Mouse (Mus musculus) cerebellum, adult 8-10 months (tissue): ENCODE data around the gene Gimap3.

Source experiments
- DNase-seq: peaks from one replicate; pipeline ENCODE4 v3.0.0; 2022

The Gimap3 gene

DNA sequence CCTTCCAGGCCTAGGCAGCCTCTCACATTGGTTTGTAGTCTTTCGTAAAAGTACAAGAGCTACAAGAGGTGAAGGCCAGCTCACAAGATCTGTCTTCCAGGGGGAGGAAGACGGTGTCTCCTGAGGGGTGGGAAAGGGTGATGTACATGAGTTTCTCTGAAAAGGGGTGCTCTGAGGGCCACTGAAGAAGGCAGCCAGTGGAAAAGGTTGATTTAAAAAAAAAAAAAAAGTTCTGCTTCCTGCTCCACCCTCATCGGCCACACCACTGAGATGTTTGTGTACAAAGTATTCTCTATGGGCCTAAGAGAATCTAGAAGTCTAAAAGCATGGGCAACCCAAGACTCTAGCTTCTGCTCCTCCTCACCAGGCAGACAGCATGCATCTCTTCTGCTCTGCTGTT lies at the start of gene Gimap3:
Gene Gimap3, minus strand, starts transcription at position 156 of the 400 bp plus-strand sequence.
- DNase-seq, result no peak

DNA sequence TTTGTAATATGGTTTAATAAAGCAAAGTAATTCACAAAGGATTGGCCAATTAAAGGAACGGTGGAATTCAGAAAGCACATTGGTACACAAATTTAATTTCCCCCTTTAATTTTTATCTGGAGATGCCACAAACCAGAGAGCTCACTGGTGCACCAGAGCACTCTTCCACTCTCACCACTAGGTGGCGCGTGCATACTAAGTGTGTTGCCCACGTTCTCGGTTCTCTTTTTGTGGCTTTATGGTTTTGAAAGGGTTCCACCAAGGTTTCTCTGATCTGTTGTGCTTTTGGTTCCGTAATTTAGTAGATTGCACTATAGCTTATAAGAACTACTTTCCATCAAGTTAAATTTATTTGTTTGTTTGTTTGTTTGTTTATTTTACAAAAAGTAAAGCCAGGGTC lies 47.2 kb upstream of the Gimap3 start:
- peak; percentile 39 for DNase-seq

DNA sequence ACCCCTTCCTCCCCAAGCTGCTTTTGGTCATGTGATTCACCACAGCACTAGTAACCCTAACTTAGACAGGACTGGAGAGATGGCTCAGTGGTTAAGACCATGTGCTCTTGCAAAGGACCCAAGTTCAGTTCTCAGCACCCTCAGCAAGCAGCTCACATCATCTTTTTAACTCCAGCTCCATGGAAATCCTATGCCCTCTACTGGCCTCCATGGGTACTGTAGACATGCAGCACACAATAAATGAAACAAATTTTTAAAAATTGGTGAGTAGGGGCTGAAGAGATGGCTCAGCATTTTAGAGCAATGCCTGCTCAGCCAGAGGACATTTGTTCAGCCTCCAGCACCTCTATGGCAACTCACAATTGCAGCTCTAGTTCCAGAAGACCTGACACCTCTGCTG lies 44.4 kb upstream of the Gimap3 start:
- DNase-seq, result no peak

- DNase-seq, result no peak
These were observed 39.0 kb upstream of the Gimap3 start for GRCm38 (mm10) chr6:48809494-48810219.

GRCm38 (mm10) chr6:48806746-48807145 lies 36.1 kb upstream of the Gimap3 start:
- no peak for DNase-seq

GRCm38 (mm10) chr6:48804346-48804745 lies 33.7 kb upstream of the Gimap3 start:
- DNase-seq, result no peak

- DNase-seq, result no peak
These were observed 32.9 kb upstream of the Gimap3 start for GRCm38 (mm10) chr6:48803406-48804051.

DNA sequence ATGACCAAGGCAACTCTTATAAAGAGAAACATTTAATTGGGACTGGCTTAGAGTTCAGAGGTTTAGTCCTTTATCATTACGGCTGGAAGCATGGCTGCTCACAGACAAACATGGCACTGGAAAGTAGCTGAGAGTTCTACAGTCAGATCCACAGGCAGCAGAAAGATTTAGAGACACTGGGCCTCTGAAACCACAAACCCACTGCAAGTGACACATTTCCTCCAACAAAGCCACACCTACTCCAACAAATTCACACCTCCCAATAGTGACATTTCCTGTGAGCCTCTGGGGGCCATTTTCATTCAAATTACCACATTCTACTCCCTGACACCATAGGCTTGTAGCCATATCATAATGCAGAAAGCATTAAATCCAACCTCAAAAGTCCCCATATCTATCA lies 31.2 kb upstream of the Gimap3 start:
- no peak for DNase-seq

- DNase-seq, result no peak
These were observed 17.2 kb upstream of the Gimap3 start for GRCm38 (mm10) chr6:48787867-48788266.

- no peak for DNase-seq
These were observed 14.9 kb upstream of the Gimap3 start for GRCm38 (mm10) chr6:48785601-48786000.

GRCm38 (mm10) chr6:48785189-48785588 lies 14.5 kb upstream of the Gimap3 start:
- no peak for DNase-seq

GRCm38 (mm10) chr6:48784406-48784805 lies 13.8 kb upstream of the Gimap3 start:
- no peak for DNase-seq

DNA sequence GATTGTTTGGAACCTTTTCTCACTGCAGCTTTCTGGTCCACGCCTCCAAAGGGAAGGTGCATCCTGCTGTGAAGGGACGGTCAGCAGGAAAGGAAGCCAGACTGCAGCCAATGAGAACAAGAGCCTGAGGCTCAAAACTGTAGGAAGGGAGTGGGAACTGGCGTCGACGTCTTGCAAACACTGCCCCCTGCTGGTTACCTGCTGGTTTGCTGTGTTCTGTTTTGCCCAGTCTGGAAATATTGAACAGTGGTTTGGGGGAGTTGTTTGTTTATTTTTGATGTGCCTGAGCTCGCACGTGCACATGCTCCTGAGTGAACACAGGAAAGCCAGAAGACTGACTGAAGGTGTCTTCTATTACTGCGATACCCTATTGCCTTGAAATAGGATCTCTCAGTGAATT lies 1.4 kb upstream of the Gimap3 start:
- DNase-seq, result peak; percentile 63

DNA sequence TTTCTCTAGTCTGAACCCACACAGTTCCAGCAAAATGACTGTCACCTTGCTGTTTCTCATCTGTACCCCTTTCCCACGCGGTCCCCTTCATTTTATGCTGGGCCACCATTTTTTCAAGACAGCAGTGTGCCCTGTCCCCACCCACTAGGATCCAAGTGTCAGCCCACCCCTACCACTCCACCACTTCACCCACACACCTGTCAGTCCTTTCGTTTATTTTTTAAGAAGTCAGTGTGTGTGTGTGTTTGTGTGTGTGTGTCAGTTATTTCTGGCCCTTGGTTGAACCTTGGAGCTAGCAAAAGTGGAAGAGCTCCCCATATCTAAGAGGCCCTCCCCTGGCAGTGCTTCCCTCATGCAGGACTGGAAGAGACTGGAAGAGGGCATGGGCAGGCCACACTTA lies 1.7 kb downstream of the Gimap3 start:
- no peak for DNase-seq

DNA sequence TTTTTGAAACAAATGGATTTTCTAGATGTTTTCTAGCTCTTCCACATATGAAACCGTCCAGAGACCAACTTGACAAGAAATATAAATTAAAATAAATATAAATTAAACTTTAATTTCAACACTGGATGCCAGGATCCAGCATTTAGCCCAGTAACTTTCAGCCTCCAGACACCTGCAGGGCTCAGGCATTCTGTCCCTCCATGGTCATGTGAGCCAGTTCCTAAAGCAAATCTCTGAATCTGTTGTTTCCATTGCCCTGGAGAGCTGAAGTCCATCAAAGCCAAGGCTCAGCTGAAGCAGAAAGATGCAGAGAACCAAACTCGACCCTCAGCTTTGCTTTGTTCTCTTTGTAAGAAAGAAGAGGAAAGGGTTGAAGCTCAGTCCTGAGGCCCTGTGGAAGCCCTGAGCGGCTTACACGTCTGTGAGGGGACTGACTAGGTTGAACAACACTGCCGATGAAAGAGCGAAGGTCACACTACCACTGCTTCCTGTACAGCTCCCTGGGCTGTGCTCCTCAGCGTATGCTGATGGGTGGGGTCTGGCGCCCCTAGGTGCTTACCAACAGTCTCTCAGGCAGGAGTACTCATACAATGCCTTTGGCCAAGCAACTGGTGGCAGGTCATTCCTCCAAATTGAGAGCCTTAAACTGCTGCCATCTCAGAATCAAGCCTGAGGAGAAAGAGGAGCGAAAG lies 2.3 kb downstream of the Gimap3 start:
- DNase-seq, result no peak

DNA sequence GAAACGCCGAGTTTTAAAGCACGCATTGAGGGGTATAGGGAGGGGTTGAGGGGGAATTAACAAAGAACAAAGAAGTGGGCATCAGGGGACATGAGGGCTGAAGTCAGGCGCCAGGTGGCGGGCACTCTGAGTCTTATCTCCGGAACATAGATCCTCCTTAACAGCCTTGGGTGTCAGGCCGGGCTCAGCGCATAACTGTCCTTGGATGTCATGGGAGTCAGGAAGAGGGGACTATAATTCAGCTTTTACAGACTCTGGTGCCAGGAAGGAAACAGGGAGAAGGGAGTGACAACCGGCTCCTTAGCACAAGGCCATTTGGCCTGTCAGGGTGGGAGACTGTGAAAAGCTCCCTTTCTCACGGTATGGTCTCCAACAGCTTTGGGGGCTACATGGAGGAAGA lies 6.2 kb downstream of the Gimap3 start:
- no peak for DNase-seq

DNA sequence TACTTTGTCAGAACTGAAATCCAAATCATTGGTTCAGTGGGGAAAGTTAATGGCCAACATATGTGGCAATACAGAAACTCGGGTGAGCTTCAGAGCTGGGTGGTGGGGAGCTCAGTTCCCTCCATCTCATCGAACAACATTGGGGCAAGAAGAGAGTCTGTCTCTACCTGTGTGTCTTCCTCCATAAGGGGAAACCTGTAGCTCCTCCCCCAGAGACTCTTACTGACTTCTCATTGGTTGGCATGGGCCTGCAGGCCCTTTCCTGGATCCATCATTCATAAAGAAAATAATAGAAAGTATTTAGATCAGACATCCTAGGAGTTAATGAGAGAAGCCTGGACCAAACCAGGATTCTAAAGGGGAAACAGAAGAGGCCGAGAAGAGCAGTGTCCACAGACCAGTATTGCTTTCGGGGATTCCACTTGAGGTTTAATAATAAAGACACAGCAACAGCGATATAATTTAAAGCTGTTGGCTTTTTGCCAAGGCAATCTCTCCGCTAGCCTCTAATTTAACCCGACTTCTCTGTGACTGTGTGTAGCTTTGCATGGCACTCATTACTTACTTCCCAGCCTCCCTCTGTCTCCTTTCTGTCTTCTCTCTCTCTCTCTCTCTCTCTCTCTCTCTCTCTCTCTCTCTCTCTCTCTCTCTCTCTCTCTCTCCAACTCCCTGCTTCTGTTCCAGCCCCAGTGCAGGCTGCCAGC lies 6.9 kb downstream of the Gimap3 start:
- DNase-seq, result no peak

GRCm38 (mm10) chr6:48747091-48747966 lies 23.3 kb downstream of the Gimap3 start:
- DNase-seq, result no peak

DNA sequence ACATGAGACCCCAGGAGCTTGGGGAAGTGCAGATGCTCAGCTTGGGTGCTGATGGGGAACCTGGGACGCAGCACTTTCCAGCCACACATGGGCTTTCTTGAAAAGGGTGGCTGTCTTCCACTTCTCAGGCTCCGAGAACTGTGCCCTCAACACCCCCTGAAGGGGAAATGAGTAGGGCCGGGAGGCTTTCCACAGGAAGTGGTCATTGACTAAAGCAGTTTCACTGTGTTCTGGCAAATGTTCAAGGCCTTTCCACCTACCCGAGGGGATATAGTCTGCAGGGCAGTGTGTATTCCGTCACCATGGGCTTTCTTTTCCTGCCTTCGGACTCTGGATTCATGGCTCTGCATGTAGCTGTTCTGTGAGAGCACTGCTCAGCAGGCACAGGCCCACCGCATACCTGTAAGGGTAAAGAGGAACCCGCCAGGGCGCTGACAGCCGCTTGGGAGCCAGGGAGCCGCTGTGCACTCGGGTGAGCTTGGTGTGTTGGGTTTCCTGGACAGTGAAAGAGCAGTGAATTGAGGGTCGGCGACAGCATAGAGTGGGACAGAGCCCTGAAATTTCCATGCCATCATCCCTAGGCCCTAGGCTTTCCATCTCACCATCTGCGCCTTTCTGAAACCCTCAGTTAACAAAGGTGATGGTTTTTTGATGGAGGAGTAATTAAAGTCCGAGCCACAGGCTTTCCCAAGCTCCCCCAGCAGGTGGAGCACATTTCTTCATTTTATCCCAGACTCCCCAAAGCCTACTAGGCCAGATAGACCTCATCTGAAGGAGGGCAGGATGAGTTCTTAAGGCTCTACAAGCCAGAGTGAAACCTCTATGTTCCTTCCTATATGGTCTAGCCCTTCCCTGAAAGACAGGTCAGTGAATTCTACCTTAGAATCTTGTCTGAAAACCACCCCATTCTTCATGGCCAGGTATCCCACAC lies 24.4 kb downstream of the Gimap3 start, which contains the start of gene Gimap5:
Gene Gimap5, plus strand, starts transcription at position 239 of the 931 bp plus-strand sequence.
- DNase-seq, result no peak

DNA sequence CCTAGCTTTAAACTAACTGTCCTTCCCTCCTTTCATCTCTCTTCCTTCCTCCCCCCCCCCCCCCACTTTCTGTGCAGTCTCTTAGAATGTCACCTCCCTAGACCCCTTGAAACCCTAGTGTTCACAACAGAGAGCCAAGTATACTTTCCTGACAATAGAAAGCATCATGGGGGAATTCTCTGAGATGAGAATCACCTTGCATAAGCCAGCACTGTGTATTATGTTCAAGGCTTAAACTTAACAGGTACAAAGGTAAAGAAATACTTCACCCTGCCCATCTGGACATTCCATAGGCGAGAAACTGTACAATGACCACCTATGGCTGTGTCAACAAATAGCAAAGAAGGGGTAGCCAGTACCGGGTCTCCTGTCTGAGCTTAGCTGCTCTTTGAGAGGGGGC lies 25.2 kb downstream of the Gimap3 start:
- DNase-seq, result no peak
